Mouse (Mus musculus): ENCODE results near the gene Tmem144. TPM values are rescaled to one million over a fixed set of nuclear protein-coding genes. Genes with fewer than 3 reads are reported as not detected.

Tmem144 gene
- polyA plus RNA-seq, 2 experiments: 0.68 to 1.9 TPM

DNA sequence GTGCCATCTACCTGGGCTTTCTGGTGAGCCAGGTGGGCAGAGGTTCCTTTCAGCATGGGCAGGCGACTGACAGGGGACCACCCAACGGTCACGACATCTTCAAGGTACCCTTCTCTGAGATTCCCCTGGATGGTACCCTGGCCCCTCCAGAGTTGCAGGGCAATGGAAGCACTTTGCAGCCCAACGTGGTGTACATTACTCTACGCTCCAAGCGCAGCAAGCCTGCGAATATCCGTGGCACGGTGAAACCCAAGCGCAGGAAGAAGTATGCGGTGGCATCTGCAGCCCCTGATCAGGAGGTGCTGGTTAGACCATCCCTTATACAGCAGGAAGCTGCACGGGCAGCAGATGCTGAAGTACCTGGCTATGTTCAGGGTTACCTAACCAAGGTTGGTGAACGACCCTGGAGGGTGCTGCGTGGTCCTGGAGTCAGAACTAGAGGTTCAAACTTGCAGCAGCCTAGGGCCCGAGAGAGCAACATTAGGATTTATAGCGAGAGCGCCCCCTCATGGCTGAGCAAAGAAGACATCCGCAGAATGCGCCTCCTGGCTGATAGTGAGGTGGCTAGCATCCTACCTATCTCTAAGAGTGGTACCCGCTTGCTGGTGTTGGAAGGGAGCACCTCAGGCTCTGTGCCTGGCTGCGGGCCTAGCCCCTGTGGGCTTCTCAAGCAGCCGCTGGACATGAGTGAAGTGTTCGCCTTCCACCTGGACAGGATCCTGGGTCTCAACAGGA lies 34.0 kb upstream of the Tmem144 start:
- no peak for DNase-seq (ENCODE audit: low read depth in 3 of 3, low spot score in 3 of 3)
- Histone ChIP-seq H3K27me3 (ENCODE audit: control insufficient read depth, insufficient read depth, low read length) (no peaks in the 10 kb centered on the region; the same call in 1 of the 2 replicates), H3K4me2 (ENCODE audit: low read depth) (peak overlapping the region; percentile 45), H3K9ac (replicated peaks) (no peak overlapping the region; the same call in 1 of the 2 replicates), H3K36me3 (replicated peaks; ENCODE audit: control insufficient read depth, insufficient read depth, low read depth) (no peaks in the 10 kb centered on the region), H3K4me1 (replicated peaks; ENCODE audit: control insufficient read depth in 2 of 2, insufficient read depth in 2 of 2, low read length in 1 of 2) (peaks cover 0 to 7% of the 10 kb centered on the region in 2 experiments; a peak in 2 of 4 replicates), H3K27ac (no peak overlapping the region), H3K9me3 (ENCODE audit: control insufficient read depth, low read length) (no peaks in the 10 kb centered on the region), H3K4me3 (ENCODE audit: insufficient read depth in 1 of 2, low read depth in 2 of 2, low read length in 2 of 2) (peak overlapping the region; percentile 36 to 38)
- TF ChIP-seq CTCF (IDR thresholded peaks at IDR 0.05; ENCODE audit: low read depth) (peak; percentile 67), EP300 (IDR thresholded peaks at IDR 0.05; ENCODE audit: low read depth) (no peak)
- ATAC-seq (ENCODE audit: insufficient read depth): peak; percentile 26; the same call in 1 of the 2 replicates
- 54% methylated on average over 23 of the region's 23 CpGs for WGBS (ENCODE audit: insufficient replicate concordance)

DNA sequence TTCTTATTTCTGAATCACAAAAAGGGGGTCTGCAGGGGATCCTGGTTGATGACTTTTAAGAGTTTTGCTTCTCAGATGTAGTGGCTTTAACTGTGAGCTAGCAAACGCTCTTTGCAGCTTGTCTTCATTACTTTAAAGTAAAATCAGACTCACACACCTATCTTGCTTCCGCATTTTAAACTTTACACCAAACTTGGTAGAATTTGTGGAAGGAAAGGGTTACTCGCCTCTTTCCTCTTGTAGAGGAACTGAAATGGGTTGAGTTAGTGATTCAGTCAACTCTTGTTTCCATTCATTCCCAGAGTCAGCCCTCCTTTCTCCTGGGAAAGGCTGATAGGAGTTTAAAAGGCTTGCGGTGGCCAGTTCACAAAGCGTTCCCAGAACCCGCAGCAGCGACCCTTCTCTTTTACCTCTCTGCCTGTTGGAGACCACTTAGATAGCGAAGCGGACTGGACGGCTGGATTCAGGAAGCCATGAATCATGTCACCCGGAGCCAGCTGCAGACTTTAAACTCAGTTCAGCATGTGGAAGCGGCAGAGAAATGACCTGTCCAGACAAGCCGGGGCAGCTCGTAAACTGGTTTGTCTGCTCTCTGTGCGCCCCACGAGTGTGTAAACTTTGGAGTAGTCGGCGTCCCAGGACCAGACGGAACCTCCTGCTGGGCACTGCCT lies 33.2 kb upstream of the Tmem144 start:
- peak overlapping the region; percentile 45 for H3K4me2 ChIP-seq (ENCODE audit: low read depth)
- no peak overlapping the region; the same call in 1 of the 2 replicates for H3K9ac ChIP-seq (replicated peaks)
- no peaks in the 10 kb centered on the region for H3K9me3 ChIP-seq (ENCODE audit: control insufficient read depth, low read length)
- no peaks in the 10 kb centered on the region; the same call in 1 of the 2 replicates for H3K27me3 ChIP-seq (ENCODE audit: control insufficient read depth, insufficient read depth, low read length)
- 5% methylated on average over 19 of the region's 19 CpGs for WGBS (ENCODE audit: insufficient replicate concordance)
- ATAC-seq (ENCODE audit: insufficient read depth) (peak; percentile 45; the same call in 1 of the 2 replicates), DNase-seq (ENCODE audit: low read depth in 3 of 3, low spot score in 3 of 3) (no peak)
- no peaks in the 10 kb centered on the region for H3K36me3 ChIP-seq (replicated peaks; ENCODE audit: control insufficient read depth, insufficient read depth, low read depth)
- H3K4me3 ChIP-seq (ENCODE audit: insufficient read depth in 1 of 2, low read depth in 2 of 2, low read length in 2 of 2): peak overlapping the region; percentile 36 to 38
- no peak overlapping the region for H3K27ac ChIP-seq
- TF ChIP-seq CTCF (IDR thresholded peaks at IDR 0.05; ENCODE audit: low read depth): no peak
- TF ChIP-seq EP300 (IDR thresholded peaks at IDR 0.05; ENCODE audit: low read depth): no peak
- H3K4me1 ChIP-seq (replicated peaks; ENCODE audit: control insufficient read depth in 2 of 2, insufficient read depth in 2 of 2, low read length in 1 of 2): peaks cover 0 to 7% of the 10 kb centered on the region in 2 experiments; a peak in 2 of 4 replicates

DNA sequence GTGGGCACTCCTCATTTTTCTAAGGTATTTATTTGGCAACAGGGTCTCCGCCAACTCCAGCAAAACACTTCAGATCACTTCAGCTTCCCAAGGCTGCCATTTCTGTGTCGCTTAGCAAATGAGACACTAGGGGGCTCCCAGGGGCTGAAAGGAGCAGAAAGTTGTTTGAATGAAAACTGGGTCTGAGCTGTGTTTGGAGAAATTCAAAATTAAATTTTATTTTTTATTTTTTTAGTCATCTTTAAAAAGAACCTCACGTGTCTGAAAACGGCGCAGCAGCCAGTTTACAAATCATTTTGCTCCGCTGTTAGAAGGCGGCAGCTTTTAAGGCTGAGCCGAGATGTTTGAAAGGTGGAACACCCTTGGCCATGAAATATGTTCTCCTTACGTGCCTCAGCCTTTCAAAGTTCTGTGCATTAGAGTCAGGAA lies 32.2 kb upstream of the Tmem144 start:
- Histone ChIP-seq H3K36me3 (replicated peaks; ENCODE audit: control insufficient read depth, insufficient read depth, low read depth) (no peaks in the 10 kb centered on the region), H3K9me3 (ENCODE audit: control insufficient read depth, low read length) (no peaks in the 10 kb centered on the region), H3K9ac (replicated peaks) (no peak overlapping the region), H3K27me3 (ENCODE audit: control insufficient read depth, insufficient read depth, low read length) (no peaks in the 10 kb centered on the region; the same call in 1 of the 2 replicates), H3K4me2 (ENCODE audit: low read depth) (peak overlapping the region; percentile 49), H3K4me1 (replicated peaks; ENCODE audit: control insufficient read depth in 2 of 2, insufficient read depth in 2 of 2, low read length in 1 of 2) (peaks cover 0 to 7% of the 10 kb centered on the region in 2 experiments; a peak in 2 of 4 replicates), H3K27ac (no peak overlapping the region), H3K4me3 (ENCODE audit: insufficient read depth in 1 of 2, low read depth in 2 of 2, low read length in 2 of 2) (peak overlapping the region in 1 of 2 experiments; percentile 40; a peak in 2 of 4 replicates)
- DNase-seq (ENCODE audit: low read depth in 3 of 3, low spot score in 3 of 3) (no peak), ATAC-seq (ENCODE audit: insufficient read depth) (no peak)
- TF ChIP-seq EP300 (IDR thresholded peaks at IDR 0.05; ENCODE audit: low read depth) (no peak), CTCF (IDR thresholded peaks at IDR 0.05; ENCODE audit: low read depth) (peak; percentile 58)
- 15% methylated on average over 9 of the region's 9 CpGs for WGBS (ENCODE audit: insufficient replicate concordance)

DNA sequence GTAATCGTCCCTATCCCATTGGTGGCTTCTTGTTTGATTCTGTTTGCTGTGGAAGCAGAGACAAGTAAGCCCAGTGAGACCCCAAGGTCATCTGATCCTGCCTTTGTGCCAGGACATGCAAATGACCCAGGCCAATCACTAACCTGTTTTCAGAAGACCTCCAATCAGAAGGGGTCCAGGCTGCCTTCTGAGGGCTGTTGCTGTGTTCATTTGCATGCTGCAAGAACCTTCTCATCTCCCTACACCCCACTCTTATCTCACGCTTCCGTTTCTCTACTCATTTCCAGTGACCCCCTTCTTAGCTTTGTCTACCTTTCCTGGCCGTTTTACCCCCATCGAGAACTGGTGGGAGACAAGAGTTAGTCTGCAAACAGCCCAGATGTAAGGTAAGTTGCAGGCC lies 31.7 kb upstream of the Tmem144 start, which contains the start of gene Fam198b:
Fam198b (plus strand) TSS at position 229 of the 400 bp plus-strand sequence.
- no peaks in the 10 kb centered on the region for H3K36me3 ChIP-seq (replicated peaks; ENCODE audit: control insufficient read depth, insufficient read depth, low read depth)
- H3K27me3 ChIP-seq (ENCODE audit: control insufficient read depth, insufficient read depth, low read length): no peaks in the 10 kb centered on the region; the same call in 1 of the 2 replicates
- WGBS (ENCODE audit: insufficient replicate concordance): 18% methylated on average over 5 of the region's 5 CpGs
- ATAC-seq (ENCODE audit: insufficient read depth) (no peak), DNase-seq (ENCODE audit: low read depth in 3 of 3, low spot score in 3 of 3) (no peak)
- peaks cover 0 to 7% of the 10 kb centered on the region in 2 experiments; a peak in 2 of 4 replicates for H3K4me1 ChIP-seq (replicated peaks; ENCODE audit: control insufficient read depth in 2 of 2, insufficient read depth in 2 of 2, low read length in 1 of 2)
- TF ChIP-seq EP300 (IDR thresholded peaks at IDR 0.05; ENCODE audit: low read depth): no peak
- TF ChIP-seq CTCF (IDR thresholded peaks at IDR 0.05; ENCODE audit: low read depth): no peak
- H3K4me3 ChIP-seq (ENCODE audit: insufficient read depth in 1 of 2, low read depth in 2 of 2, low read length in 2 of 2): peak within 1 kb of the TSS in 1 of 2 experiments; percentile 40; a peak in 2 of 4 replicates
- no peaks in the 10 kb centered on the region for H3K9me3 ChIP-seq (ENCODE audit: control insufficient read depth, low read length)
- peak within 1 kb of the TSS; percentile 49 for H3K4me2 ChIP-seq (ENCODE audit: low read depth)
- H3K27ac ChIP-seq: no peak within 1 kb of the TSS
- no peak within 1 kb of the TSS for H3K9ac ChIP-seq (replicated peaks)
